ENCODE assay signal across 8 mouse cellular contexts in the genomic region with DNA sequence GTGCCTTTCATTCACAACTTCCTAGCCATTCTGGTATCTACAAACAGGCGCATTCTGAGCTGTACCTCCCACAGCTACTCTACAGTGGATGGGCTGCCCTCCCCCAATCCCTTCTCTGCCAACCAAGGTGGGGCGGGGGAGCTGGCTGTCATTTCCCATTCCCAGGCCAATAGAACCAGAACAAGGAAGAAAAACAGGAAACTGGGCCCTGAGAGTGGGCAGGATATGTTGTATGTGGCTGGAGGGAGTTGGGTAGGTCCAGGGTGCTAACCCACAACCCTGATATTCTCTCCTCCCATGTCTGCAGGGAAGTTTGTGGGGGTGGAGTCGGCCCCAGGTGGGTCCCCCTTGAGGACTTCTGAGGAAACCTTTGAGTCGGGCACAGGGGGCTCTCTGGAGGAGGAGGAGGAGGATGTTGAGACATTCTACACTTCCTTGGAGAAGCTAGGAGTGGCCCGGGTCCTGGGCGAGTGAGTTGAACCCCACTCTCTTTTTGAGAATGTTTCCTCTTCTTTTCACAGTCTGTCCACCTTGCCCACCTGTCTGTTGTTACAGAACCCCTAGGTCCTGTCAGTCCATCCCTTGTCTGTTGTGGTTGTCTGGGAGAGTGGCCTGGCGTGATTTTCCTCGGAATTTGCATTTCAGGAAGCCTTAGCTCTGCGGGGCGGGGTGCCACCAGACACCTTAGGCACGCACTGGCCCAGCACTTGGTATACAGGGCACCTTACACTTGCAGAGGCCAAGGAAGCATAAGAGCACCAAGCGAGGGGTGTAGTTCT. TPM values are rescaled to one million over a fixed set of nuclear protein-coding genes. Genes with fewer than 3 reads are reported as not detected.
A peak's percentile ranks its signal among the peaks of the same experiment; 100 is the strongest.
DNase-seq lines count a peak whose midpoint lies in the region; ATAC-seq lines count a peak whose summit lies in the region.

No protein-coding gene starts in this region.

- peak overlapping the region; percentile 49 for H3K4me2 ChIP-seq in kidney, embryonic 15.5 days

- ATAC-seq in kidney, embryonic 15.5 days (replicated peaks; ENCODE audit: low FRiP score): no peak

- 0 out of 2 replicates have a peak overlapping the region, but pooled peaks have one; percentile 21 for H3K9ac ChIP-seq in kidney, embryonic 15.5 days

- intact Hi-C loops in gastrocnemius, postnatal 14 days (cut with DNase I; ENCODE audit: low total_unique reads): no loop called here

- peak; percentile 45 for DNase-seq in gastrocnemius, postnatal 14 days
- no peak for DNase-seq in gastrocnemius, postnatal 4 days (ENCODE audit: low spot score in 2 of 2)
- DNase-seq in heart, adult 9 months (ENCODE audit: low spot score in 2 of 2): peak; percentile 86 to 92
- peak; percentile 92 for DNase-seq in lung, postnatal 10 days
- no peak for DNase-seq in right cerebral cortex, postnatal 36 days (ENCODE audit: low spot score in 2 of 2)
- DNase-seq in urinary bladder, postnatal 25 days (ENCODE audit: low spot score): no peak
- no peak for DNase-seq in spleen, adult 18-20 months

- WGBS in kidney, embryonic 15.5 days: 37% methylated on average over 12 of the region's 12 CpGs

- no peaks in the 10 kb centered on the region for H3K9me3 ChIP-seq in kidney, embryonic 15.5 days (replicated peaks)

- H3K4me3 ChIP-seq in kidney, embryonic 15.5 days (replicated peaks): peak overlapping the region; percentile 24

- H3K36me3 ChIP-seq in kidney, embryonic 15.5 days: peaks cover 8% of the 10 kb centered on the region; the same call in 1 of the 2 replicates

- H3K4me1 ChIP-seq in kidney, embryonic 15.5 days: peaks cover 90% of the 10 kb centered on the region

- peak overlapping the region; percentile 45; the same call in 1 of the 2 replicates for H3K27ac ChIP-seq in kidney, embryonic 15.5 days

- peaks cover 60% of the 10 kb centered on the region for H3K27me3 ChIP-seq in kidney, embryonic 15.5 days

RNA-seq across cellular contexts. Expression of a gene that starts 3.1 kb away (rescaled TPM):
- 10 to 100 TPM in 1 of 2 experiments, 1 to 10 TPM in 1; 6.5 to 14.3 TPM for total RNA-seq in gastrocnemius, postnatal 14 days (2021)
- total RNA-seq in gastrocnemius, postnatal 4 days (2021): 1 to 10 TPM; 8.9 to 9.3 TPM
- polyA plus RNA-seq in kidney, embryonic 15.5 days (2015; fragmentation: Nextera tagmentation; extraction: Ambion mirVana): 19.3 and 22.0 TPM in 2 replicates

RNA-seq across cellular contexts. Expression of a gene that starts 3.2 kb away (rescaled TPM):
- total RNA-seq in gastrocnemius, postnatal 14 days (2021): 10 to 100 TPM; 79.8 to 82.0 TPM
- total RNA-seq in gastrocnemius, postnatal 4 days (2021): 10 to 100 TPM; 87.2 to 88.8 TPM
- polyA plus RNA-seq in kidney, embryonic 15.5 days (2015; fragmentation: Nextera tagmentation; extraction: Ambion mirVana): 30.9 and 34.8 TPM in 2 replicates

RNA-seq across cellular contexts. Expression of a gene that starts 9.0 kb away (rescaled TPM):
- total RNA-seq in gastrocnemius, postnatal 14 days (2021): 100 to 1,000 TPM; 188 to 332 TPM
- 100 to 1,000 TPM in 1 of 2 experiments, 10 to 100 TPM in 1; 98.6 to 133 TPM for total RNA-seq in gastrocnemius, postnatal 4 days (2021)
- polyA plus RNA-seq in kidney, embryonic 15.5 days (2015; fragmentation: Nextera tagmentation; extraction: Ambion mirVana): 36.3 and 41.7 TPM in 2 replicates

RNA-seq across cellular contexts. Expression of a gene that starts 10.9 kb away (rescaled TPM):
- 10 to 100 TPM; 47.7 to 49.8 TPM for total RNA-seq in gastrocnemius, postnatal 14 days (2021)
- total RNA-seq in gastrocnemius, postnatal 4 days (2021): 10 to 100 TPM; 35.3 to 35.9 TPM
- 78.7 and 81.5 TPM in 2 replicates for polyA plus RNA-seq in kidney, embryonic 15.5 days (2015; fragmentation: Nextera tagmentation; extraction: Ambion mirVana)

RNA-seq across cellular contexts. Expression of a gene that starts 11.0 kb away (rescaled TPM):
- 10 to 100 TPM; 15.3 TPM for total RNA-seq in gastrocnemius, postnatal 14 days (2021)
- 10 to 100 TPM; 19.6 to 19.7 TPM for total RNA-seq in gastrocnemius, postnatal 4 days (2021)
- 91.6 and 93.4 TPM in 2 replicates for polyA plus RNA-seq in kidney, embryonic 15.5 days (2015; fragmentation: Nextera tagmentation; extraction: Ambion mirVana)

Comparison
In these comparisons a context has a peak if more than half of its experiments do, and no peak if none do; other contexts are left out.
1. DNase-seq: peak in gastrocnemius, postnatal 14 days (single experiment), heart, adult 9 months (2 of 2) and lung, postnatal 10 days (single experiment); none in gastrocnemius, postnatal 4 days (0 of 2), right cerebral cortex, postnatal 36 days (0 of 2), urinary bladder, postnatal 25 days (single experiment) and spleen, adult 18-20 months (0 of 2).